Mouse (Mus musculus) spleen, adult 2 months (tissue): ENCODE data around the gene Ccdc6.

Source experiments
- CTCF ChIP-seq: fragments of 200-500 bp; IDR thresholded peaks from 2 replicates; pipeline ENCODE4 v1.5.1; 2011; ENCODE audit warnings: mild to moderate bottlenecking, inconsistent platforms; ENCODE audit not compliant: insufficient read depth, insufficient read length, insufficient replicate concordance; ENCODE audit errors: extremely low read depth
- POLR2A ChIP-seq: fragments of 200-500 bp; IDR thresholded peaks from 2 replicates; pipeline ENCODE4 v1.6.1; 2011; ENCODE audit warnings: low read depth, low read length, inconsistent platforms

GRCm38 (mm10) chr10:70111643-70112042 lies 14.7 kb downstream of the Ccdc6 start:
- TF ChIP-seq POLR2A (no peak), CTCF (no peak)
